28 mouse cellular contexts compared by ENCODE assay signal in the genomic region with DNA sequence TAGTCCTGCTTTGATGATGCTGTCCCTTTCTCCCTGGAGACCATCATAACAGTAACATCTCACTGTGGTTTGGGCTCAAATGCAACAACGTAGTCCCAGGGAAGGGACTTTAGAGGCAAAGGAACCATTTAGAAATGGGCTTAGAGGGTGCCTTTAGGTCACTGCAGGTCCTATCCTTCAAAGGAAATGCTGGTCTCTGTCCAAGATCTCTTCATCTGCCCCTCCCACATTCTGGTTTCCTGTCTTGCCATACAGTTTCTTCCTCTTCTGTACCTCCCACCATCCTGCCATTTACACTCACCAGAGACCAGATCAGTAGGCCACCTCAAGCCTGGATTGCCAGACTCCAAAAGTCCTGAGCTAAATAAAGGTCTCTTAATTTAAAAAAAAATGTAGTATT.
"Had no signal": no experiment of that assay in that cellular context is flagged by ENCODE, and none has a peak within 500 bp of the region (broad histone marks: within the 10 kb centered on the region; RNA-seq: fewer than 3 reads in every experiment).

No protein-coding gene starts in this region.

- H3K27ac ChIP-seq: gastrocnemius, adult 2 months; heart, adult 2 months; hindbrain, embryonic 10.5 days; hindbrain, embryonic 12.5 days; hindbrain, embryonic 14.5 days; intestine, embryonic 15.5 days; kidney, embryonic 15.5 days; kidney, postnatal 0 days; layer of hippocampus, adult 2 months; left cerebral cortex, adult 2 months; limb, embryonic 10.5 days; limb, embryonic 12.5 days; liver, embryonic 13.5 days had no signal

- H3K9ac ChIP-seq: forebrain, postnatal 0 days; heart, embryonic 12.5 days; hindbrain, embryonic 12.5 days; hindbrain, embryonic 14.5 days; intestine, embryonic 15.5 days; kidney, embryonic 15.5 days; limb, embryonic 12.5 days; liver, embryonic 13.5 days had no signal

- H3K9me3 ChIP-seq: heart, embryonic 12.5 days; hindbrain, embryonic 10.5 days; hindbrain, embryonic 12.5 days; intestine, embryonic 15.5 days; kidney, embryonic 15.5 days; limb, embryonic 10.5 days; limb, embryonic 12.5 days; liver, embryonic 13.5 days had no signal

- H3K36me3 ChIP-seq: heart, embryonic 12.5 days; hindbrain, embryonic 10.5 days; hindbrain, embryonic 12.5 days; intestine, embryonic 15.5 days; kidney, embryonic 15.5 days; limb, embryonic 10.5 days; limb, embryonic 12.5 days; liver, embryonic 13.5 days had no signal

- DNase-seq: forebrain, postnatal 0 days; gastrocnemius, adult 2 months; gastrocnemius, postnatal 10 days; gastrocnemius, postnatal 25 days; heart, adult 2 months; heart, postnatal 10 days; heart, postnatal 4 days; kidney, adult 18-20 months; kidney, adult 9 months; kidney, postnatal 14 days; kidney, postnatal 4 days; liver; liver, embryonic 13.5 days had no signal

- H3K4me3 ChIP-seq: gastrocnemius, adult 2 months; heart, adult 2 months; heart, embryonic 12.5 days; hindbrain, embryonic 10.5 days; hindbrain, embryonic 12.5 days; intestine, embryonic 15.5 days; kidney, embryonic 15.5 days; layer of hippocampus, adult 2 months; left cerebral cortex, adult 2 months; limb, embryonic 10.5 days; limb, embryonic 12.5 days; liver, embryonic 13.5 days had no signal

- H3K4me2 ChIP-seq: heart, embryonic 12.5 days; hindbrain, embryonic 12.5 days; hindbrain, embryonic 14.5 days; intestine, embryonic 15.5 days; kidney, embryonic 15.5 days; limb, embryonic 12.5 days; liver, embryonic 11.5 days; liver, embryonic 13.5 days had no signal

- H3K4me1 ChIP-seq: hindbrain, embryonic 10.5 days; hindbrain, embryonic 12.5 days; limb, embryonic 10.5 days; limb, embryonic 12.5 days; liver, embryonic 13.5 days had no signal

- H3K27me3 ChIP-seq: heart, embryonic 12.5 days; hindbrain, embryonic 12.5 days; intestine, embryonic 15.5 days; kidney, embryonic 15.5 days; limb, embryonic 12.5 days; liver, embryonic 13.5 days had no signal

- ATAC-seq: forebrain, postnatal 0 days; hindbrain, embryonic 16.5 days; inflammation-experienced regulatory T-cells, adult 6 months; intestine, embryonic 15.5 days; intestine, postnatal 0 days had no signal
